10 mouse cellular contexts compared by ENCODE assay signal in genomic region chr4:138568275-138568674, GRCm38 (mm10).
"Had no signal": no experiment of that assay in that cellular context is flagged by ENCODE, and none has a peak within 500 bp of the region (broad histone marks: within the 10 kb centered on the region; RNA-seq: fewer than 3 reads in every experiment).

No protein-coding gene starts in this region.

- H3K9ac ChIP-seq: limb, embryonic 15.5 days; liver, embryonic 12.5 days; lung, embryonic 14.5 days had no signal

- ATAC-seq: liver, embryonic 12.5 days; midbrain, embryonic 16.5 days had no signal

- H3K27ac ChIP-seq: left cerebral cortex, adult 2 months; limb, embryonic 15.5 days; liver, embryonic 12.5 days; stomach, postnatal 0 days had no signal

- DNase-seq: kidney, adult 8-10 months; kidney, postnatal 25 days; lung, embryonic 14.5 days; lung, postnatal 10 days; lung, postnatal 4 days had no signal

- H3K4me2 ChIP-seq: limb, embryonic 15.5 days; liver, embryonic 12.5 days; lung, embryonic 14.5 days had no signal

- H3K4me3 ChIP-seq: left cerebral cortex, adult 2 months; limb, embryonic 15.5 days; liver, embryonic 12.5 days had no signal

- H3K36me3 ChIP-seq: limb, embryonic 15.5 days; liver, embryonic 12.5 days had no signal

- H3K9me3 ChIP-seq: limb, embryonic 15.5 days; liver, embryonic 12.5 days had no signal

- H3K27me3 ChIP-seq: limb, embryonic 15.5 days; liver, embryonic 12.5 days had no signal

- H3K4me1 ChIP-seq: limb, embryonic 15.5 days; liver, embryonic 12.5 days had no signal
